Mouse (Mus musculus): ENCODE results near the gene Vmn1r63. TPM values are rescaled to one million over a fixed set of nuclear protein-coding genes. Genes with fewer than 3 reads are reported as not detected.

The Vmn1r63 gene
- polyA plus RNA-seq (2015; fragmentation: Illumina TruSeq; extraction: RNeasy Lipid Tissue Mini Kit (QIAGEN cat#74804); ENCODE audit: low read depth, low replicate concordance): not detected

DNA sequence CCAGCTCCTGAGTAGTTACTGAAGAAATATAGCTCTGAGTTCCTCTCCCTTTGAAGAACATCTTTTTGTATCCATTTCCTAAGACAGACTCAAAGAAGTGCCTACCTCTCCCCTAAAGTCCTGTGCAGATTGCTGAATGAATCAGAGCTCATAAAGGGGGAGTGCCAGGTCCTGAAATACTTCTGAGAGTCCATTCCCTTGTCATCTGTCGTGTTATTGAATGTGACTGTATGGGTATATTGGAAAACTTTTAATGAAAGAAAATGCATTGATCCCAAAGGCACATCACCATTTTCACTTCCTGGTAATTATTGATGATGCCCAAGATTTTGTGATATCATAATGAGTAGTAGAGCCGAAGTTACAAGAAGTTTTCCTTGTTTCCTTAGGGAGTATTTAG lies at the start of gene Vmn1r63:
Vmn1r63 (minus strand) TSS at position 101 of the 400 bp plus-strand sequence.

Other genes with a start within 250 kb of the Vmn1r63 start
- gene Vmn1r61, start 192.2 kb downstream of the Vmn1r63 start, polyA plus RNA-seq (2015; fragmentation: Illumina TruSeq; extraction: RNeasy Lipid Tissue Mini Kit (QIAGEN cat#74804); ENCODE audit: low read depth, low replicate concordance): not detected
- not detected for gene Vmn1r62, start 131.8 kb downstream of the Vmn1r63 start, polyA plus RNA-seq (2015; fragmentation: Illumina TruSeq; extraction: RNeasy Lipid Tissue Mini Kit (QIAGEN cat#74804); ENCODE audit: low read depth, low replicate concordance)
- not detected for gene Vmn1r64, start 79.1 kb upstream of the Vmn1r63 start, polyA plus RNA-seq (2015; fragmentation: Illumina TruSeq; extraction: RNeasy Lipid Tissue Mini Kit (QIAGEN cat#74804); ENCODE audit: low read depth, low replicate concordance)
- gene Vmn1r65, start 205.6 kb upstream of the Vmn1r63 start, polyA plus RNA-seq (2015; fragmentation: Illumina TruSeq; extraction: RNeasy Lipid Tissue Mini Kit (QIAGEN cat#74804); ENCODE audit: low read depth, low replicate concordance): not detected
- not detected for gene Nlrp4c, start 239.7 kb upstream of the Vmn1r63 start, polyA plus RNA-seq (2015; fragmentation: Illumina TruSeq; extraction: RNeasy Lipid Tissue Mini Kit (QIAGEN cat#74804); ENCODE audit: low read depth, low replicate concordance)

Data from brain, adult 10 weeks (tissue).